Mouse (Mus musculus): ENCODE results near the gene Lrmda.

Lrmda gene

GRCm38 (mm10) chr14:22043420-22043819 is 23.9 kb downstream of the Lrmda start:
- DNase-seq (ENCODE audit: low spot score in 2 of 2) = no peak

- DNase-seq (ENCODE audit: low spot score in 2 of 2) = no peak
Measured at GRCm38 (mm10) chr14:22046262-22046856, 26.8 kb downstream of the Lrmda start.

GRCm38 (mm10) chr14:22048068-22048899 is 28.8 kb downstream of the Lrmda start:
- DNase-seq (ENCODE audit: low spot score in 2 of 2) = no peak

GRCm38 (mm10) chr14:22048900-22049199 is 29.3 kb downstream of the Lrmda start:
- DNase-seq (ENCODE audit: low spot score in 2 of 2) = no peak

GRCm38 (mm10) chr14:22049282-22049681 is 29.8 kb downstream of the Lrmda start:
- DNase-seq (ENCODE audit: low spot score in 2 of 2) = no peak

- no peak for DNase-seq (ENCODE audit: low spot score in 2 of 2)
Measured at GRCm38 (mm10) chr14:22051941-22052664, 32.6 kb downstream of the Lrmda start.

- peak in 1 of 2 experiments; percentile 38 for DNase-seq (ENCODE audit: low spot score in 2 of 2)
Measured at GRCm38 (mm10) chr14:22055630-22056029, 36.1 kb downstream of the Lrmda start.

GRCm38 (mm10) chr14:22056246-22056645 is 36.7 kb downstream of the Lrmda start:
- no peak for DNase-seq (ENCODE audit: low spot score in 2 of 2)

GRCm38 (mm10) chr14:22058729-22059128 is 39.2 kb downstream of the Lrmda start:
- DNase-seq (ENCODE audit: low spot score in 2 of 2) = no peak

GRCm38 (mm10) chr14:22059348-22059861 is 39.9 kb downstream of the Lrmda start:
- no peak for DNase-seq (ENCODE audit: low spot score in 2 of 2)

GRCm38 (mm10) chr14:22060787-22061186 is 41.3 kb downstream of the Lrmda start:
- no peak for DNase-seq (ENCODE audit: low spot score in 2 of 2)

- no peak for DNase-seq (ENCODE audit: low spot score in 2 of 2)
Measured at GRCm38 (mm10) chr14:22062117-22062855, 42.8 kb downstream of the Lrmda start.

- DNase-seq (ENCODE audit: low spot score in 2 of 2) = no peak
Measured at GRCm38 (mm10) chr14:22069169-22069568, 49.7 kb downstream of the Lrmda start.

- DNase-seq (ENCODE audit: low spot score in 2 of 2) = no peak
Measured at GRCm38 (mm10) chr14:22073385-22073784, 53.9 kb downstream of the Lrmda start.

- DNase-seq (ENCODE audit: low spot score in 2 of 2) = no peak
Measured at GRCm38 (mm10) chr14:22074229-22074628, 54.7 kb downstream of the Lrmda start.

- DNase-seq (ENCODE audit: low spot score in 2 of 2) = no peak
Measured at GRCm38 (mm10) chr14:22083931-22084330, 64.4 kb downstream of the Lrmda start.

- no peak for DNase-seq (ENCODE audit: low spot score in 2 of 2)
Measured at GRCm38 (mm10) chr14:22085411-22085810, 65.9 kb downstream of the Lrmda start.

GRCm38 (mm10) chr14:22088604-22089003 is 69.1 kb downstream of the Lrmda start:
- no peak for DNase-seq (ENCODE audit: low spot score in 2 of 2)

- DNase-seq (ENCODE audit: low spot score in 2 of 2) = no peak
Measured at GRCm38 (mm10) chr14:22089331-22089730, 69.8 kb downstream of the Lrmda start.

GRCm38 (mm10) chr14:22089866-22090470 is 70.5 kb downstream of the Lrmda start:
- no peak for DNase-seq (ENCODE audit: low spot score in 2 of 2)

- no peak for DNase-seq (ENCODE audit: low spot score in 2 of 2)
Measured at GRCm38 (mm10) chr14:22090778-22091211, 71.3 kb downstream of the Lrmda start.
